Mouse (Mus musculus) kidney, adult 2 months (tissue): Measurements from ENCODE around the gene Id3. TPM values are rescaled to one million over a fixed set of nuclear protein-coding genes. Genes with fewer than 3 reads are reported as not detected.
A peak's percentile ranks its signal among the peaks of the same experiment; 100 is the strongest.
"Not testable (repeated sequence)": the region's sequence is repeated elsewhere in the genome, so short reads cannot be mapped to it uniquely, and the experiment has no call there.

Experiments used
- DNase-seq: peaks from one replicate; pipeline ENCODE4 v3.0.0; 2021
- H3K27ac ChIP-seq: fragments of 200-500 bp; 2 replicates; pipeline ENCODE4 v1.5.1; 2012; ENCODE audit warnings: low read depth, low read length, control low read depth, inconsistent platforms; ENCODE audit not compliant: insufficient read depth
- H3K27me3 ChIP-seq: fragments of 200-500 bp; replicated peaks from 2 replicates; pipeline ENCODE4 v1.6.1; 2012; ENCODE audit warnings: mild to moderate bottlenecking, moderate library complexity, low read length, inconsistent platforms; ENCODE audit not compliant: control insufficient read depth, insufficient read depth
- H3K36me3 ChIP-seq: fragments of 200-500 bp; 2 replicates; pipeline ENCODE4 v1.6.1; 2012; ENCODE audit warnings: mild to moderate bottlenecking, moderate library complexity, low read length, inconsistent platforms; ENCODE audit not compliant: control insufficient read depth, insufficient read depth
- H3K4me1 ChIP-seq: fragments of 200-500 bp; 2 replicates; pipeline ENCODE4 v1.6.1; 2011; ENCODE audit warnings: low read length; ENCODE audit not compliant: control insufficient read depth, insufficient read depth
- H3K4me3 ChIP-seq: fragments of 200-500 bp; 2 replicates; pipeline ENCODE4 v1.5.1; 2011; ENCODE audit warnings: mild to moderate bottlenecking, low read depth, low read length, control low read depth; ENCODE audit not compliant: insufficient read depth
- CTCF ChIP-seq: fragments of 200-500 bp; conservative IDR thresholded peaks from 2 replicates; pipeline ENCODE4 v1.5.1; 2011; ENCODE audit warnings: low read depth, mild to moderate bottlenecking, control low read depth, low read length, moderate library complexity, mixed read lengths; ENCODE audit not compliant: insufficient read depth, insufficient read length
- POLR2A ChIP-seq: fragments of 200-500 bp; IDR thresholded peaks from one replicate; pipeline ENCODE4 v1.6.1; 2011; ENCODE audit warnings: low read depth, low read length, control low read depth
- WGBS: fragments of 180-500 bp; shearing (Covaris S2); methylation state at CpG from one replicate; pipeline ENCODE4 v1.1.7; 2018; 5-methylcytosine and 5-hydroxymethylcytosine counted together
- polyA plus RNA-seq: library from polyadenylated mRNA; depleted of rRNA; stranded (reverse); fragments of >200 nt; gene quantifications from 2 replicates; pipeline ENCODE4 v1.2.3, GENCODE M21; 2012; rRNA removed

Id3 gene
- polyA plus RNA-seq = 259 and 289 TPM in 2 replicates

GRCm38 (mm10) chr4:136143193-136143976, at the start of gene Id3:
Id3 (plus strand) TSS chr4:136143497.
- peak within 1 kb of the TSS; percentile 99 for H3K27ac ChIP-seq
- WGBS = 1% methylated on average over 39 of the region's 39 CpGs
- H3K4me3 ChIP-seq = peak within 1 kb of the TSS; percentile 71
- H3K27me3 ChIP-seq = no peaks in the 10 kb centered on the region
- DNase-seq = peak; percentile 98
- H3K36me3 ChIP-seq = no peaks in the 10 kb centered on the region; the same call in 1 of the 2 replicates
- TF ChIP-seq POLR2A (peak; percentile 100), CTCF (no peak)
- peaks cover 36% of the 10 kb centered on the region for H3K4me1 ChIP-seq

DNA sequence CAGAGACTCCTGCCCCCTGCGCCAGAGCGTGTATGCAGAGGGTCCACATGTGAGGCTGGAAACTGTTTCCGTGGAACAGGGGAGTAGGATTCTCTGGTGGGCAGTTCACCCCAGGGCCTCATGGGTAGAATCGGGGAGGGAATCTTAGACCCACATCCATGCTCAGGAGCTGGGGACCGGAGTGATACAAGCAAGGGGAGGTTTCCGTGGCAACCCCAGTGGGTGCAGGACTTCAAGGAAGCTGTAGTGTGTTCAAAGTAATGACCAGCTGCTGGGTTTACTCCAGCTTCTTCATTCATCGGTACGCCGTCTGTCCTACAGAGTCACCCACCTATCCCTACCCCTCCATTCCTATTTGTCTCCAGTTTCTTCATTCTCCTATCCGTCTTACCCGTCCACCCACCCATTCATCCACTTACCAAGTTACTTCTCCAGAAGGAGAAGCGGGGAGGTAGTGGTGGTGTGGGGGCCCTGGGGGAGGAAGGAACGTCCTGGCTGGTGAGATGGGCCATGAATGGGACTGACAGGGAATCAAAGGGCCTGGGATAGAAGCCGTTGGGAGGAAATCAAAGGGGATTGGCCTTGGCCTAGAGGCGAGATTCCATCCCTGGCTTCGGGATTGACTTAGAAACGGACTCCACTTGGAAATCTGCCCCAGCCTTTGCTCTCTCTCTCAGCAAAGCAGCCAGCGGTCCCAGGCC, 48.6 kb upstream of the Id3 start:
- Histone ChIP-seq H3K36me3 (no peaks in the 10 kb centered on the region), H3K27me3 (no peaks in the 10 kb centered on the region), H3K4me3 (no peak overlapping the region), H3K4me1 (no peaks in the 10 kb centered on the region), H3K27ac (no peak overlapping the region)
- DNase-seq = no peak
- WGBS = 85% methylated on average over 18 of the region's 18 CpGs
- TF ChIP-seq POLR2A (no peak), CTCF (no peak)

DNA sequence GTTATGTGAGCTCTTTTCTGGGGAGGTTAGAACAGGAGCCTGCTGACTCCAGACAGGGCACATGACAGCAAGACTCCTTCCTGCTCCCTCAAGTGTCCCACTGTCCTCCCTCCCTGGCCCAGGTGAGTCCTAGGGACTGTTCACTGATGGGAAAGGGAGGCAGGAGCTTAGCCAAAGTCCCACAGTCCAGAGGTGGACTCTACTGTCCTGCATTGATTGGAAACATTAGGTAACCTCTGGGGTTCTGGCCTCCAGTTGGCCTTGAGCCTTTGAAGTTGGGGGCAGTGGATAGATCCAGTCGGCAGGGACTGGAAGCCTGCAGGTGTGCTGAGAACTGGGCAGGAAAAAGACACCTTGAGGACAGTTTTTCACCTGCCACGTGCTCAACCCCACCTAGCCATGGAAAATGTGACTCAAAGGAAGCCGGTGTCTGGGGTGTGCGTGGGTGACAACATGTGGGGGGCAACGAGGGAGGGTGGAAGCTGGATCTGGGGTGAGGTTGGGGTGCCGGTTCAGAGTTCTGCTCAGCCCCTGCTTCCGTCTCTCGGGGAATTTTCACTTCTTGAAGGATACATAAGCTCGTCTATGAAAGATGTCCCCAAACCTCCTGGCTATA, 47.7 kb upstream of the Id3 start:
- TF ChIP-seq POLR2A (no peak), CTCF (no peak)
- H3K4me1 ChIP-seq = no peaks in the 10 kb centered on the region
- H3K4me3 ChIP-seq = no peak overlapping the region
- no peaks in the 10 kb centered on the region for H3K36me3 ChIP-seq
- WGBS = 80% methylated on average over 9 of the region's 9 CpGs
- no peak for DNase-seq
- no peaks in the 10 kb centered on the region for H3K27me3 ChIP-seq
- no peak overlapping the region for H3K27ac ChIP-seq

- no peaks in the 10 kb centered on the region for H3K4me1 ChIP-seq
- TF ChIP-seq CTCF (no peak), POLR2A (no peak)
- H3K27me3 ChIP-seq = no peaks in the 10 kb centered on the region
- H3K27ac ChIP-seq = no peak overlapping the region
- H3K36me3 ChIP-seq = no peaks in the 10 kb centered on the region
- H3K4me3 ChIP-seq = no peak overlapping the region
- DNase-seq = no peak
- WGBS = 81% methylated on average over 11 of the region's 11 CpGs
Measured at GRCm38 (mm10) chr4:136096446-136097113, 46.7 kb upstream of the Id3 start.

DNA sequence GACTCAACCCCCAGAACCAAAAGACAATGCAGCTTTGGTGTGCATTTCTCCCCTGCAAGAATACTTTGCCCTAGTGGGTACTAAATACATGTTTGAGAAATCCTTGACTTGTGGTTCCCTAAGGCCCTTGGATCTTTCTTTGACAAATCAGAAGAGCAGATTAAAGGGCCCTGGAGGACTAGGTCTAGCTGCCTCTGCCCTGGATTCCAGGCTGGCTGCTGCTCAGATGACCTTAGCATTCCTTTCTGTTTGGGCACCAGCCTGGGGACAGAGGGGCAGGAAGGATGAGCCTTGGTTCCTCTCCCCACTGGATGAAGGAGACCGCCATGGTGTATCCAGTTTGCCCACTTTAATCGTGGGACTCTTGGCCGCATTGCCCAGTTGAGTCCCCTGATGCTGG, 44.9 kb upstream of the Id3 start:
- TF ChIP-seq CTCF = no peak
- TF ChIP-seq POLR2A = no peak
- H3K36me3 ChIP-seq = no peaks in the 10 kb centered on the region
- no peak for DNase-seq
- H3K4me3 ChIP-seq = no peak overlapping the region
- no peaks in the 10 kb centered on the region for H3K27me3 ChIP-seq
- no peaks in the 10 kb centered on the region for H3K4me1 ChIP-seq
- 98% methylated on average over 3 of the region's 3 CpGs for WGBS
- no peak overlapping the region for H3K27ac ChIP-seq

GRCm38 (mm10) chr4:136100396-136101070, 42.8 kb upstream of the Id3 start:
- TF ChIP-seq CTCF (no peak), POLR2A (no peak)
- Histone ChIP-seq H3K27ac (no peak overlapping the region), H3K4me1 (no peaks in the 10 kb centered on the region), H3K4me3 (no peak overlapping the region), H3K36me3 (no peaks in the 10 kb centered on the region), H3K27me3 (no peaks in the 10 kb centered on the region)
- 81% methylated on average over 12 of the region's 12 CpGs for WGBS
- DNase-seq = no peak

GRCm38 (mm10) chr4:136101753-136102152, 41.5 kb upstream of the Id3 start:
- 86% methylated on average over 4 of the region's 4 CpGs for WGBS
- not testable (repeated sequence) for H3K4me3 ChIP-seq, H3K4me1 ChIP-seq, H3K36me3 ChIP-seq, H3K27ac ChIP-seq, H3K27me3 ChIP-seq, DNase-seq
